Mouse (Mus musculus) monocyte, adult 5-6 weeks (primary cell): ENCODE results near the gene Ctdnep1. TPM values are rescaled to one million over a fixed set of nuclear protein-coding genes. Genes with fewer than 3 reads are reported as not detected.

Source experiments
- total RNA-seq: library from RNA; stranded (forward); fragments of 200-1000, 200-491, 200-594 nt; gene quantifications from 3 replicates; pipeline ENCODE4 v1.2.3, GENCODE M21; 2017

Gene Ctdnep1
- total RNA-seq, 1 experiment from 2014 or later = 19.4 TPM

Other genes starting within 250 kb of the Ctdnep1 start
- 21.5 to 120 TPM (median 48.7 TPM) in 3 replicates for gene Polr2a, start 222.5 kb upstream of the Ctdnep1 start, total RNA-seq
- gene Slc35g3, start 219.2 kb upstream of the Ctdnep1 start, total RNA-seq = not detected in 3 replicates
- gene Zbtb4, start 215.2 kb upstream of the Ctdnep1 start, total RNA-seq = 6.6 to 23.7 TPM (median 7.7 TPM) in 3 replicates
- gene Chrnb1, start 185.2 kb upstream of the Ctdnep1 start, total RNA-seq = 2.3 to 5.8 TPM (median 2.7 TPM) in 3 replicates
- 0.64 TPM in 1 of 3 replicates, not detected in the others for gene Fgf11, start 179.3 kb upstream of the Ctdnep1 start, total RNA-seq
- not detected in 3 replicates for gene Tmem102, start 175.5 kb upstream of the Ctdnep1 start, total RNA-seq
- gene Gm39566, start 165.9 kb upstream of the Ctdnep1 start, total RNA-seq = not detected in 3 replicates
- gene Spem2, start 162.7 kb upstream of the Ctdnep1 start, total RNA-seq = 0.29 TPM in 1 of 3 replicates, not detected in the others
- gene Spem1, start 159.0 kb upstream of the Ctdnep1 start, total RNA-seq = not detected in 3 replicates
- gene Nlgn2, start 143.4 kb upstream of the Ctdnep1 start, total RNA-seq = 0.10 to 0.29 TPM (median 0.11 TPM) in 3 replicates
- gene Tmem256, start 142.6 kb upstream of the Ctdnep1 start, total RNA-seq = 35.3 to 85.7 TPM (median 75.7 TPM) in 3 replicates
- 0.53 to 3.8 TPM (median 2.8 TPM) in 3 replicates for gene Plscr3, start 134.8 kb upstream of the Ctdnep1 start, total RNA-seq
- not detected in 3 replicates for gene Tnk1, start 122.4 kb upstream of the Ctdnep1 start, total RNA-seq
- not detected in 3 replicates for gene Tmem95, start 103.1 kb upstream of the Ctdnep1 start, total RNA-seq
- 1.6 to 9.9 TPM (median 2.5 TPM) in 3 replicates for gene Kctd11, start 99.8 kb upstream of the Ctdnep1 start, total RNA-seq
- 83.6 to 201 TPM (median 84.0 TPM) in 3 replicates for gene Acap1, start 85.6 kb upstream of the Ctdnep1 start, total RNA-seq
- 0.87 TPM in 1 of 3 replicates, not detected in the others for gene 2810408A11Rik, start 80.2 kb upstream of the Ctdnep1 start, total RNA-seq
- gene Neurl4, start 80.1 kb upstream of the Ctdnep1 start, total RNA-seq = 16.1 to 57.8 TPM (median 24.6 TPM) in 3 replicates
- gene Gps2, start 67.3 kb upstream of the Ctdnep1 start, total RNA-seq = 85.4 to 110 TPM (median 101 TPM) in 3 replicates
- 255 to 299 TPM (median 276 TPM) in 3 replicates for gene Eif5a, start 59.2 kb upstream of the Ctdnep1 start, total RNA-seq
- gene Ybx2, start 45.4 kb upstream of the Ctdnep1 start, total RNA-seq = not detected in 3 replicates
- gene Slc2a4, start 33.0 kb upstream of the Ctdnep1 start, total RNA-seq = not detected in 3 replicates
- not detected in 3 replicates for gene Cldn7, start 16.4 kb upstream of the Ctdnep1 start, total RNA-seq
- gene Elp5, start 1.4 kb downstream of the Ctdnep1 start, total RNA-seq = 29.0 to 43.7 TPM (median 33.9 TPM) in 3 replicates
- gene Gabarap, start 10.0 kb downstream of the Ctdnep1 start, total RNA-seq = 244 to 340 TPM (median 296 TPM) in 3 replicates
- gene Phf23, start 14.6 kb downstream of the Ctdnep1 start, total RNA-seq = 48.7 to 74.0 TPM (median 57.5 TPM) in 3 replicates
- gene Dvl2, start 19.4 kb downstream of the Ctdnep1 start, total RNA-seq = 18.6 to 27.1 TPM (median 19.1 TPM) in 3 replicates
- 46.9 to 64.6 TPM (median 55.3 TPM) in 3 replicates for gene Acadvl, start 34.3 kb downstream of the Ctdnep1 start, total RNA-seq
- 3.5 to 20.2 TPM (median 6.5 TPM) in 3 replicates for gene Dlg4, start 35.8 kb downstream of the Ctdnep1 start, total RNA-seq
- gene Asgr1, start 72.9 kb downstream of the Ctdnep1 start, total RNA-seq = not detected in 3 replicates
- 2.8 TPM in 1 of 3 replicates, not detected in the others for gene Asgr2, start 111.5 kb downstream of the Ctdnep1 start, total RNA-seq
- gene Mgl2, start 149.2 kb downstream of the Ctdnep1 start, total RNA-seq = 0.38 to 0.39 TPM in 2 of 3 replicates, not detected in the other
- gene Clec10a, start 175.0 kb downstream of the Ctdnep1 start, total RNA-seq = 5.3 to 21.7 TPM (median 15.6 TPM) in 3 replicates
- gene Slc16a11, start 231.6 kb downstream of the Ctdnep1 start, total RNA-seq = not detected in 3 replicates
- 1.9 to 11.0 TPM (median 3.1 TPM) in 3 replicates for gene Slc16a13, start 239.9 kb downstream of the Ctdnep1 start, total RNA-seq
- gene Bcl6b, start 248.6 kb downstream of the Ctdnep1 start, total RNA-seq = not detected in 3 replicates